Mouse (Mus musculus) olfactory bulb, adult 2 months (tissue): ENCODE results near the gene Helq.

Experiments
- CTCF ChIP-seq: fragments of 200-500 bp; IDR thresholded peaks from 2 replicates; pipeline ENCODE4 v1.5.1; 2012; ENCODE audit warnings: low read depth, mild to moderate bottlenecking, low read length, moderate library complexity; ENCODE audit not compliant: insufficient read depth
- POLR2A ChIP-seq: fragments of 200-500 bp; IDR thresholded peaks from 2 replicates; pipeline ENCODE4 v1.6.1; 2012; ENCODE audit warnings: mild to moderate bottlenecking, low read depth, low read length, moderate library complexity; ENCODE audit not compliant: insufficient read depth

DNA sequence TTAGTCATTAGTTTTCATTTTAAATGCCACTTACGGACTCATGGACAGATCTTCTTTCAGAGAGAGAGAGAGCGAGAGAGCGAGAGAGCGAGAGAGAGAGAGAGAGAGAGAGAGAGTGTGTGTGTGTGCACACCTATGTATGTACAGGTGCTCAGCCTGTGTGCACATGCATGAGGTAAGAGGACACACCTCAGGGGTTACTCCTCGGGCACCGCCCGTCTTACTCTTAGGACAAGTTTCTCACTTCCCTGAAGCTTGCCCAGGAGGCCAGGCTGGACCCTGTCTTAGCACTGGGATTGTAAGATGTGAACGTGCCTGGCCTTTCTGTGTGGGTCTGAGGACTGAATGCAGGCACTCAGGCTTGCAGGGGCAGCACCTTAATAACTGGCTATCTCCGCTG lies 10.9 kb downstream of the Helq start:
- TF ChIP-seq CTCF (no peak), POLR2A (no peak)
